23 mouse cellular contexts compared by ENCODE assay signal in genomic region chr9:6317114-6317513, GRCm38 (mm10). TPM values are rescaled to one million over a fixed set of nuclear protein-coding genes. Genes with fewer than 3 reads are reported as not detected.
"Had no signal": no experiment of that assay in that cellular context is flagged by ENCODE, and none has a peak within 500 bp of the region (broad histone marks: within the 10 kb centered on the region; RNA-seq: fewer than 3 reads in every experiment).

No protein-coding gene starts in this region.

- ATAC-seq: liver, postnatal 0 days; lung, postnatal 0 days; midbrain, embryonic 13.5 days; midbrain, embryonic 16.5 days had no signal

- H3K9me3 ChIP-seq: liver, embryonic 15.5 days; lung, embryonic 15.5 days; midbrain, embryonic 10.5 days; midbrain, embryonic 13.5 days; neural tube, embryonic 12.5 days; stomach, embryonic 15.5 days had no signal

- H3K27ac ChIP-seq: liver, embryonic 15.5 days; lung, embryonic 15.5 days; macrophage; midbrain, embryonic 10.5 days; midbrain, embryonic 13.5 days; neural tube, embryonic 12.5 days; stomach, embryonic 15.5 days; stomach, postnatal 0 days had no signal

- DNase-seq: liver, postnatal 0 days; lung, adult 2 months; lung, postnatal 14 days; lung, postnatal 36 days; right cerebral cortex, postnatal 14 days; thymus, adult 2 months; thymus, postnatal 25 days; thymus, postnatal 4 days had no signal

- H3K36me3 ChIP-seq: liver, embryonic 15.5 days; lung, embryonic 15.5 days; midbrain, embryonic 10.5 days; midbrain, embryonic 13.5 days; neural tube, embryonic 12.5 days; stomach, embryonic 15.5 days had no signal

- H3K4me2 ChIP-seq: liver, embryonic 15.5 days; lung, embryonic 15.5 days; midbrain, embryonic 13.5 days; neural tube, embryonic 12.5 days; stomach, embryonic 15.5 days had no signal

- H3K27me3 ChIP-seq: liver, embryonic 15.5 days; lung, embryonic 15.5 days; midbrain, embryonic 13.5 days; neural tube, embryonic 12.5 days; stomach, embryonic 15.5 days had no signal

- H3K4me3 ChIP-seq: liver, embryonic 15.5 days; lung, embryonic 15.5 days; midbrain, embryonic 10.5 days; midbrain, embryonic 13.5 days; neural tube, embryonic 12.5 days; stomach, embryonic 15.5 days had no signal

- H3K9ac ChIP-seq: liver, embryonic 15.5 days; liver, postnatal 0 days; lung, embryonic 15.5 days; midbrain, embryonic 13.5 days; neural tube, embryonic 12.5 days; stomach, embryonic 15.5 days had no signal

- H3K4me1 ChIP-seq: liver, embryonic 15.5 days; lung, embryonic 15.5 days; midbrain, embryonic 10.5 days; midbrain, embryonic 13.5 days; neural tube, embryonic 12.5 days; stomach, embryonic 15.5 days had no signal

RNA-seq across cellular contexts. Expression of gene Ddi1, which starts 47.5 kb away (rescaled TPM):
- total RNA-seq: megakaryocyte progenitor cell, adult 5-6 weeks; megakaryocyte-erythroid progenitor cell, adult 5-6 weeks; neutrophil, adult 5-6 weeks had no signal
- polyA plus RNA-seq: liver, embryonic 15.5 days; liver, postnatal 0 days; lung, adult 2 months; macrophage; midbrain, embryonic 16.5 days; spleen, adult 2 months; thymus, adult 2 months; urinary bladder, adult 2 months had no signal
